Mouse (Mus musculus) gastrocnemius, postnatal 4 days (tissue): Measurements from ENCODE around the gene Rad51ap1. TPM values are rescaled to one million over a fixed set of nuclear protein-coding genes. Genes with fewer than 3 reads are reported as not detected.

Source experiments
- total RNA-seq, 2 experiments: library from RNA; stranded (reverse); gene quantifications; 2 replicates each; pipeline ENCODE4 v1.2.3; 2021

Gene Rad51ap1
- total RNA-seq, 2 experiments from 2014 or later = 13.6 to 17.3 TPM

Other genes starting within 250 kb of the Rad51ap1 start
- gene Kcna6, start 198.9 kb downstream of the Rad51ap1 start, total RNA-seq = 1 to 10 TPM; 5.3 to 5.8 TPM
- gene Ndufa9, start 90.5 kb downstream of the Rad51ap1 start, total RNA-seq = 100 to 1,000 TPM; 230 to 236 TPM
- gene Akap3, start 86.5 kb downstream of the Rad51ap1 start, total RNA-seq = not detected
- gene Dyrk4, start 17.7 kb downstream of the Rad51ap1 start, total RNA-seq = not detected
- 10 to 100 TPM; 12.9 to 14.4 TPM for gene D6Wsu163e, start 375 bp upstream of the Rad51ap1 start, total RNA-seq
- gene Fgf6, start 76.0 kb upstream of the Rad51ap1 start, total RNA-seq = 1 to 10 TPM; 8.2 to 9.7 TPM
- gene Fgf23, start 133.3 kb upstream of the Rad51ap1 start, total RNA-seq = under 1 TPM in 1 of 2 experiments, not detected in 1; 0.20 TPM
- 10 to 100 TPM; 10.4 to 10.9 TPM for gene Tigar, start 170.0 kb upstream of the Rad51ap1 start, total RNA-seq
- 10 to 100 TPM; 80.7 to 85.3 TPM for gene Ccnd2, start 212.6 kb upstream of the Rad51ap1 start, total RNA-seq